Mouse (Mus musculus): ENCODE results near the gene Asna1. TPM values are rescaled to one million over a fixed set of nuclear protein-coding genes. Genes with fewer than 3 reads are reported as not detected.
A peak's percentile ranks its signal among the peaks of the same experiment; 100 is the strongest.

Asna1 gene
- polyA plus RNA-seq, 1 experiment from 2014 or later, result 157 TPM

DNA sequence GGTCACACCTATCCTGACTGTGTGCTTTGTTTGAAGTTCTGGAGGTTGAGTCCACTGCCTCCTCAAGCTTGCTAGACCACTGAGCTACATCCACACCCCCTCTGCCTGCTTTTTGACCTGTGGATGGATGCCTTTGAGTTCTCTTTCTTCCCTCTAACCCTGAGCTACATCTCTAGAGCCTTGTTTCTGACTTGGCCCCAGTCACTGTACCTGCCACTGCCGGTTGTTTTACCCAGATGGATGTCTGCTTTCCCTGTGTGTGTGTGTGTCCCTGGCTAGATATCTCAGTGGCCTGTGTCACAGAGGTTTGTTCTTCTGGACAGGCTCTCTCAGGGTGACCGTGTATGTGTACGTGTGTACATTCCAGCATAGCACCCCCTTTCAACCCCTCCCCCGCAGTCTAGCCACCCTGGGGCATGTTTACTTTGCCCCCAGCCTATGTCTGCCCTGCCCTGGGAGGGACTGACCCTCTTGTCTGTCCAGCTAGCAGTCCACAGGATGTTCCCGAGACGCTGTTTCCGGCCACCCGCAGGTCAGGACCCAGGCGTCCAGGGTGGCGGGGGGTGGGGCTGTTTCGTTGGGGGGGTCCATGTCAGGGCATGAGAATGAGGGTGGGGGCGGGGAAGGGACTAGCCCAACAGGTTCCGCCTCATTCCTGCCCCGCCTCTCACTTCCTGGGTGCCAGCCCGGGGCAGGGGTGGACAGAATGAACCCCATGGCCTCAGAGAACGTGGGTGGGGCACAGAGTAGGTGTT lies 40.6 kb downstream of the Asna1 start:
- WGBS, result 9% methylated on average over 16 of the region's 16 CpGs
- Histone ChIP-seq H3K4me1 (peaks cover 69% of the 10 kb centered on the region), H3K9me3 (no peaks in the 10 kb centered on the region), H3K27me3 (ENCODE audit: insufficient read depth, poor library complexity, severe bottlenecking) (peaks cover 48% of the 10 kb centered on the region), H3K27ac (peak overlapping the region; percentile 91), H3K36me3 (no peaks in the 10 kb centered on the region), H3K4me3 (peak overlapping the region; percentile 71)
- peak; percentile 76 for DNase-seq (ENCODE audit: low spot score)

DNA sequence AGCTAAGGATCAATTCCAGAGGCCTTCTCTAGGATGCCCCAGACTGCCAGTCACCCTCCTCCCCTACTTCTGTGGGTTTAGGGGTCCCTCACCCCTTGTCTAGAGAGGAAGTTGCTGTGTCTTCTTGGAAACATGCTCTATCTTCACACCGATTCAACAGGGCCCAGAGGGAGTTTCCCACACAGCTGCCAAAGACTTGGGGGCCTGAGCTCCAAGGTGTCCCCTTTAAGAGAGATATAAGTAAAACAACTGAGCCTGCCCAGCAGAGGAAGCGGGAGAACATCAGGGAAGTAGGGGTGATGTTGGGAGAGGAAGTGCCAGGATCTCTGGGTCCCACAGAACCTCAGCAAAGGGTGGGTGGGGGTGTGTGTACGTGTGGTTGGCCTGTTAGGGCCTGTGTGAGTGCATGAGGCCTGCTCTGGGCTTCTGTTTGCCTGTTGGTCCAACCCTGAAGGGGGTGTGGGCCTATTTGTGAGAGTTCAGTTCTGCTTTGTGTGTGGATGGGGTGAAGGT lies 42.5 kb downstream of the Asna1 start:
- Histone ChIP-seq H3K27ac (peak overlapping the region; percentile 31; the same call in 1 of the 2 replicates), H3K4me1 (peaks cover 82% of the 10 kb centered on the region), H3K27me3 (ENCODE audit: insufficient read depth, poor library complexity, severe bottlenecking) (peaks cover 40% of the 10 kb centered on the region), H3K36me3 (no peaks in the 10 kb centered on the region), H3K4me3 (no peak overlapping the region), H3K9me3 (no peaks in the 10 kb centered on the region)
- DNase-seq (ENCODE audit: low spot score), result peak; percentile 70
- 52% methylated on average over 3 of the region's 3 CpGs for WGBS

DNA sequence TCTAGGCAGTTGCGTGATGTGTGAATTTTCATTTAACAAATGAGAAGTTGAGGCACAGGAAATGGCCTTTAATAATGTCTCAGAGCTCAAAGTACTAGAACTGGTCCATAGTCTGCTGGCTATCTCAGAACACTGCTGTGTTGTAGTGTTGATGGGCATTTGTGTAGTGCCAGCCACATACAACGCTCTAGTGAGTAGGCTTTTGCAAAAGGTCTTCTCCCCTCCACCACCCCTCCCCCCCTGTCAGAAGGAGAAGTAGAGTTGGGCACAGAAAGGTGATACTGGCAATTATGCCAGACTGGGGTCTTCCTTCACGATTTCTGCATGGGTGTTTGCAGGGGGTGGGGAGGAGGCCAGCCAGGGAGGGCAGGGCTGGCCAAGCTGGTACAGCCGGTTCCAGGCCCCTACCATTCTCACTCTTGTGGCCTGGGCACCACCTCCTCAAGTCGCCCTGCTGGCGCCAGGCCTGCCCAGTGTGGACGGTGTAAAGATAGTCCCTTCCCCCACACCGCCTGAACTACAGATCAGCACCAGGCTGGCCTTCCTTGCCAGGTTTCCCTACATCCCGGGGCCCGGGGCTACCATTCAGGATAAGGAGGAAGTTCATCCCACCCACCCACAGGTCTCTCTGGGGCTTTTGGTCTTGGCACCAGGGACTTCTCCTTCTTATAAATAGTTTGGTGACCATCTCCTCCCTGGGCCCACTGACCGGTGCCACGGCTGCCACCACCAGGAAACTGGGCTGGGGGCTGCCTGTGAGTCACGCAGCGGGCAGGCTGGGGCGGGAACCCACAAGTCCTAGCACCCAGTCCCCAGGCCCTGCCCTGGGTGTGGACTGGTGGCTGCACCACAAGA lies 43.2 kb downstream of the Asna1 start:
- peak overlapping the region; percentile 39; the same call in 1 of the 2 replicates for H3K27ac ChIP-seq

DNA sequence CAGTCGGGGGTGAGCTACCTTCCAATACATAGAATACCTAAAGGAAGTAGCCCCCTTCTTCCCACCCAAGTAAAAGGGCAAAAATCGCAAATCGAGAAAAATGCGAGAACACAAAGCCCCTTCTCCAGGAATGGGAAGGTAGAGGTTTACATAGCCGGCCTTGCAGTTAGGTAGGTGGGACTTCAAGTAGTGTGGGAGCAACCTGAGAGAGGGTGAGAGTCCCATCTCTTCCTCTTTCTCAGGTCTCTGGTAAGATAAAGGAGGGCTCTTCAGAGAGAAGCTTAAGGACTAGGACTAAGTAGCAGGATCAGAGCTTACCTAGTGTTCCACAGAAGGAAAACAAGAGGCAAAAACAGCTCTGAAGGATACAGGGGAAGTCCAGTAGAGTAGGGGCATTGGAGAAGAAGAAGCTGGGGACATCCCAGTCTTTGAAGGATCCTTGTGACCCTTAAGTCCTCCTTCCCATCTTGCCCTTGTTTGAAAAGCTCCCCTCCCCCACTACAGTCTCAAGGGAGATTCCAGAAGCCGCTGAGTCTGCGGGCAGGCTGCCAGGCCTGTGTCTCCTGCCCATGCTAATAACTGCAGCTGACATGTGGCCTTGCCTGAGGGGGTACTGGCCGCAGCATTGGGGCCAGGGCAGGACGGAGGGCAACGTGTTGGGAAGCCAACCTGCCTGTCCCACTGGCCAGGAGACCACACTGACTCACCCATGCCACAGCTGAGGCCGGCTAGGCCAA lies 44.3 kb downstream of the Asna1 start:
- WGBS, result 33% methylated on average over 11 of the region's 11 CpGs
- Histone ChIP-seq H3K36me3 (no peaks in the 10 kb centered on the region), H3K27me3 (ENCODE audit: insufficient read depth, poor library complexity, severe bottlenecking) (peaks cover 41% of the 10 kb centered on the region), H3K4me3 (peak overlapping the region; percentile 75), H3K4me1 (peaks cover 90% of the 10 kb centered on the region), H3K9me3 (no peaks in the 10 kb centered on the region), H3K27ac (peak overlapping the region; percentile 83)
- DNase-seq (ENCODE audit: low spot score), result no peak

More for the DNA sequence above, 43.2 kb downstream of the Asna1 start:
- whole genome bisulfite sequencing, result 77% methylated on average over 15 of the region's 15 CpGs
- H3K4me1 ChIP-seq, result peaks cover 89% of the 10 kb centered on the region
- H3K36me3 ChIP-seq, result no peaks in the 10 kb centered on the region
- H3K27me3 ChIP-seq (ENCODE audit: insufficient read depth, poor library complexity, severe bottlenecking), result peaks cover 44% of the 10 kb centered on the region
- no peaks in the 10 kb centered on the region for H3K9me3 ChIP-seq
- H3K4me3 ChIP-seq, result no peak overlapping the region
- no peak for DNase-seq (ENCODE audit: low spot score)

DNA sequence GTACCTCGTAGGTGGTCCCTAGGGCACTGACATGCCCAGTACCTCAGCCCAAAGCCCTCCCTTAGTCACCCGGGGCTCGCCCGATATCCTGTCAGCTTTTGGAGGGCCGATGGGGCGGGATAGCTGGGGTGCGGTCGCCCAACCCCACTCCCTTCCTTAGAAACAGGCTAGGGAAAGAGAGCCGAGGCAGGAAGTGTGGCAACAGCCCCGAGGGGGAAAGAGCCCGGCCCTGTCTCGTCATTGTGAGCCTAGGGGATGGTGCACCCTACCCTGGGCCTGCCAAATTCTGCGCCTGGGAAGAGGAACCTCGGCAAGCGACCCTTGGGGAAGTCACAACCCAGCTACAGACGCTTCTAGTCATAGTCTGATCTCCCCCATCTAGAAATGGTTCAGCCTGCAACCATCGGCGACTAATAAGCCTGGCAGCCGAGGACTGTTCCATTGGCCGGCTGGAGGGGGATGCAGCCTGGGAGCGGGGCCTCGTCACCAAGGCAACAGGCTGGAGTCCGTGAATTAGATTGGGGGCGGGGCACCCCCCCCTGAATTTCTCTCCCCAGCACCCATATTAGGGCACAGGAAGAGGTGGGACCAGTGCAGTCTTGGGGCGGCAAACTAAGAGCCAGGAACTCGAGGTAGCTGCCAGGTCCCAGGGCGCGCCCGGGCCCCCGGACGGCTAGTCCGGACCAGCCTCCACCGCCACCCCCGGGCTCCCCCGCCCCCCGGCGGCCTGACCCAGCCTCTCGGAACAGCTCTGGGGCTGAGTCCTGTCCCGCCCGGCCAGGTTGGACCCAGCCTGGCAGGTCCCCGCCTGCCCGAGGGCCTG lies 45.3 kb downstream of the Asna1 start:
- peaks cover 40% of the 10 kb centered on the region for H3K27me3 ChIP-seq (ENCODE audit: insufficient read depth, poor library complexity, severe bottlenecking)
- H3K4me3 ChIP-seq, result peak overlapping the region; percentile 75
- WGBS, result 3% methylated on average over 42 of the region's 42 CpGs
- peak overlapping the region; percentile 83 for H3K27ac ChIP-seq
- peaks cover 89% of the 10 kb centered on the region for H3K4me1 ChIP-seq
- peak; percentile 96 for DNase-seq (ENCODE audit: low spot score)
- H3K36me3 ChIP-seq, result 0 out of 2 replicates have a peak, but pooled peaks cover 4% of the 10 kb centered on the region
- H3K9me3 ChIP-seq, result no peaks in the 10 kb centered on the region

DNA sequence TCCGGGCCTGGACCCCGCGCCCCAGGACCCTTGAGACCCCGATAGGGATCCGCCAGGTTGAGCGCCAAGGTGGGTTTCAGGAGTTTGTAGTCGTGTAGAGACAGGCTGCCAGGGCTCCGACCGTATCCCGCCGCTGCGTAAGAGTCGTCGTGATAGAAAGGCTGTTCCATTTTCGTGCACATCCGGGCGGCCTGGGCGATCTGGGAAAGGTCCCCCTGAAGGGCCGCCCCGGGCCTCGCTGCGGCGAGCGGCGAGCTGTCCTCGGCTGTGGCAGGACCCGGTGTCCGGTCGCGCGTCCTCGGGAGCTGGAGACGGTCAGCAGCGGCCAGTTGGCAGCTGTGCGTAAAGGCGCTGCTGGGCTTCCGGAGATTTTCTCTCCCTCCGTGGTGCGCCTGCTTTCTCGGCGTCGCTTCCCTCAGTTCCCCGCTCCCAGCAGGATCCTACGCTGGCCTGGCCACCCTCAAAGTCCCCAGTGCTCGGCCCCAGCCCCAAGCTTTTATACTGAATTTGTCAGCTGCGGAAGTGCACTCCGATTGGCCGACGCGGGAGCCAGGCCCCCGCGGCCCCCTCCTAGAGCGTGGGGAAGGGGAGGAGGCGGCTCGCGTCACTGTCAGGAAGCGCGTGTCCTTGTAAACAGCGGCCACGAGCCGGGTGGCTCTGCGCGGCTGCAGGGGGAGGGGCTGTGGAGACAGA lies 46.7 kb downstream of the Asna1 start, which contains the start of gene Junb:
Gene Junb (minus strand): TSS at position 471 of the 693 bp plus-strand sequence.
- peak within 1 kb of the TSS; percentile 75 for H3K4me3 ChIP-seq
- no peaks in the 10 kb centered on the region for H3K9me3 ChIP-seq
- H3K27me3 ChIP-seq (ENCODE audit: insufficient read depth, poor library complexity, severe bottlenecking), result peaks cover 36% of the 10 kb centered on the region

DNA sequence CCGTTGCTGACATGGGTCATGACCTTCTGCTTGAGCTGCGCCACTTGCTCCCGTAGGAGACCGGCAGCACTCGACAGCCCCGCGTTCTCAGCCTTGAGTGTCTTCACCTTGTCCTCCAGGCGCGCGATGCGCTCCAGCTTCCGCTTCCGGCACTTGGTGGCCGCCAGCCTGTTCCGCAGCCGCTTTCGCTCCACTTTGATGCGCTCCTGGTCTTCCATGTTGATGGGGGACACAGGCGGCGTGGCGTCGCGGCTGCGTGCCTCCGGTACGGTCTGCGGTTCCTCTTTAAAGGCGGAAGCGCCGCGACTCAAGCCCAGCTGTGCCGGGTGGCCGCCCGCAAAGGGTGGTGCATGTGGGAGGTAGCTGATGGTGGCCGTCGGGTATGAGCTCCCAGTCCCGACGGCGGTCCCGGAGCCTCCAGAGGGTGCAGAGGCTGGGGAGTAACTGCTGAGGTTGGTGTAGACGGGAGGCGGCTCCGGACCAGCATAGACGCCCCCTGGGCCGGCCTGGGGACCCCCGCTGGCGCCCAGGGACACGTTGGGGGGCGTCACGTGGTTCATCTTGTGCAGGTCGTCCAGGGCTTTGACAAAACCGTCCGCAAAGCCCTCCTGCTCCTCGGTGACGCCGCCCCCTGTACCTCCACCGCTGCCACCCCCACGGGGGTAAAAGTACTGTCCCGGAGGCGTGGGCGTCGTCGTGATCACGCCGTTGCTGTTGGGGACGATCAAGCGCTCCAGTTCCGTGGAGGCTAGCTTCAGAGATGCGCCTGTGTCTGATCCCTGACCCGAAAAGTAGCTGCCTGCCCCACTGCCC lies 47.4 kb downstream of the Asna1 start:
- under 1% methylated on average over 70 of the region's 70 CpGs for WGBS

More for the DNA sequence above, 46.7 kb downstream of the Asna1 start, which contains the start of gene Junb:
- peak; percentile 96 for DNase-seq (ENCODE audit: low spot score)
- H3K27ac ChIP-seq, result peak within 1 kb of the TSS; percentile 90
- peaks cover 77% of the 10 kb centered on the region for H3K4me1 ChIP-seq
- WGBS, result under 1% methylated on average over 63 of the region's 63 CpGs
- peaks cover 16% of the 10 kb centered on the region for H3K36me3 ChIP-seq

DNA sequence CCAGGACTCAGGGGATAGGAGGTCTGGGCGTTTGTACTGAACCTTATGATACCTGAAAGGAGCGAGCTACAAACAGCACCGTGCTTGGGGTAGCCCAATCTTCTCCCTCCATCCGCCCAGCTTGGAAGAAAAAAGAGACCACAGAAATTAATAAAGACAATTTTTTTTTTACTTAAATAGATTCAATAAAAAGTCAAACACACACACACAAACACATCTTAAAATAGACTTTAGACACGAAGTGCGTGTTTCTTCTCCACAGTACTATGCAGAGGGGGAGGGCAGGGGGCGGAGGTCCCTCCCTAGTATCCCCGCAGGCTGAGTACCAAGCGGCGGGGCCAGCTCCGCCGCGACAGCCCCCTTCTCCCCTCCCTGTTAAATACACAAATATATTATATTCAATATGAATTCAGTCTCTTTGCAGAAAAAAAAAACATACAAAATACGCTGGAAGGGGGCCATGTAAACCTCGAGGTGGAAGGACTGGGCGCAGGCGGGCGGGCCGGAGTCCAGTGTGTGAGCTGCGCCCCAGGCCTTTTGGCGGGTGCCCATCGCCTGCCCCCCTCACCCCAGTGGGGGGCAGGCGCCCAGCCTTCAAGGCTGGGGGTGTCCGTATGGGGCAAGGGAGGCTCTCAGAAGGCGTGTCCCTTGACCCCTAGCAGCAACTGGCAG lies 48.2 kb downstream of the Asna1 start:
- Histone ChIP-seq H3K9me3 (no peaks in the 10 kb centered on the region), H3K27me3 (ENCODE audit: insufficient read depth, poor library complexity, severe bottlenecking) (peaks cover 30% of the 10 kb centered on the region), H3K4me1 (peaks cover 67% of the 10 kb centered on the region), H3K36me3 (peaks cover 31% of the 10 kb centered on the region), H3K27ac (peak overlapping the region; percentile 90), H3K4me3 (peak overlapping the region; percentile 75)
- no peak for DNase-seq (ENCODE audit: low spot score)
- 4% methylated on average over 25 of the region's 25 CpGs for WGBS

More for the DNA sequence above, 47.4 kb downstream of the Asna1 start:
- Histone ChIP-seq H3K4me1 (peaks cover 75% of the 10 kb centered on the region), H3K36me3 (peaks cover 24% of the 10 kb centered on the region), H3K9me3 (no peaks in the 10 kb centered on the region), H3K27me3 (ENCODE audit: insufficient read depth, poor library complexity, severe bottlenecking) (peaks cover 36% of the 10 kb centered on the region), H3K4me3 (peak overlapping the region; percentile 75), H3K27ac (peak overlapping the region; percentile 90)
- peak; percentile 89 for DNase-seq (ENCODE audit: low spot score)

DNA sequence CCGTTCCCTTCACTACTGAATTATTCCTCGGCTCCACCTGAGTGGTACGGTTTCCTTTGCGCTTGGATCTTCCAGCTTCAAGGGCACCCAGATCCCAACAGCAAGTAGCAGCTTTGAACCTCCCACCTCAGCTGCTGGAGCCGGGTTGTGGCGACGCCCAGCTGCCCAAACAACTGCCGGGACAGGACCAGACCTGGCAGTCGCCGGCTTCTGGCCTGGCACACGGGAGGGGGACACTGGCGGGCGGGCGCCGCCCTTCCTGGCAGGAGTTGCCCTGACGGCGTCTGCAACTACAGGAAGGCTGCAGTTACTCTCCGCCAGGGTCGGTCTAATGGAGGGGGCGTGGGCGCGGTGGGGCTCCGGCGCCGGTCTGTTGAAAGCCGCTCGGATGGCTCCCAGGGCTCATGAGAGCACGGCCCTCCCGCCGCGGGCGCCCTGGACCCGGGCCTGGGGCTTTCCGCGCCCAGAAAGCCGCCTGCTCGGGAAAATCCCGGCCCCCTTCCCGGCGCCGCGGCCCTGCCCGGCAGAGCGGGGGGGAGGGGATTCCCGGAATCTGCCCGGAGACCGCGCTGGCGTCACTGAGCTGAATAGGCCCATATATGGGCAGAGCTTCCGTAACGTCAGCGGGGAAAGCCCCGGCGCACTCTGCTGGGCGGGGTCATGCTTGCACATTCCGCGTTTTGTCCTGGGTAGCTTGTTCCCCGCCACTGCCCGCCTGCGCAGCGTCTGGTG lies 48.9 kb downstream of the Asna1 start:
- no peaks in the 10 kb centered on the region for H3K9me3 ChIP-seq
- WGBS, result under 1% methylated on average over 57 of the region's 61 CpGs
- peaks cover 61% of the 10 kb centered on the region for H3K4me1 ChIP-seq
- H3K27ac ChIP-seq, result peak overlapping the region; percentile 90
- DNase-seq (ENCODE audit: low spot score), result peak; percentile 98
- peaks cover 38% of the 10 kb centered on the region for H3K36me3 ChIP-seq
- H3K27me3 ChIP-seq (ENCODE audit: insufficient read depth, poor library complexity, severe bottlenecking), result peaks cover 24% of the 10 kb centered on the region
- peak overlapping the region; percentile 75 for H3K4me3 ChIP-seq

DNA sequence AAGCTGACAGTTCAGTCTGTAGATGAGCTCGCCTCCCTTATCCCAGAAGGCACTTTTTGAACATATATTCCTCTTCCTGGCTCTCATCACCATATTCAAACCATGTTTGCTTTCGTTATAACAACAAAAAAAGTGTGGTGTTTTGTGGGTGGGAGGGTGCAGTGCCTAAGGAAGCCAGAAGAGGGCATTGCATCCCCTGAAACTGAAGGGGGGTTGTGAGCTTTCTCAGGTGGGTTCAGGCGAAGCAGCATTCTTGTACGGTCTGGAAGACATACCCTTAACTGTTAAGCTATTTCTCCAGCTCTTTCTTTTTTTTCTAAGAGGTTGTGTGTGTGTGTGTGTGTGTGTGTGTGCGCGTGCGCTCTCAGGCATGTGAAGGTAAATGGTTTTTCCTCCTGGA lies 49.6 kb downstream of the Asna1 start:
- H3K4me1 ChIP-seq, result peaks cover 61% of the 10 kb centered on the region
- WGBS, result 32% methylated on average over 7 of the region's 7 CpGs
- H3K27ac ChIP-seq, result peak overlapping the region; percentile 90; the same call in 1 of the 2 replicates
- H3K4me3 ChIP-seq, result peak overlapping the region; percentile 75
- H3K27me3 ChIP-seq (ENCODE audit: insufficient read depth, poor library complexity, severe bottlenecking), result peaks cover 17% of the 10 kb centered on the region
- H3K9me3 ChIP-seq, result no peaks in the 10 kb centered on the region
- DNase-seq (ENCODE audit: low spot score), result no peak
- peaks cover 44% of the 10 kb centered on the region for H3K36me3 ChIP-seq

All from heart, embryonic 10.5 days (tissue).